Mouse (Mus musculus) forebrain, embryonic 11.5 days (tissue): Measurements from ENCODE around the gene Msrb1. TPM values are rescaled to one million over a fixed set of nuclear protein-coding genes. Genes with fewer than 3 reads are reported as not detected.
A peak's percentile ranks its signal among the peaks of the same experiment; 100 is the strongest.

Source experiments
- ATAC-seq: fragments of 200-750 bp; cut with Nextera tagmentation; replicated peaks from 2 replicates; pipeline ENCODE4 v1.8.0; 2017; ENCODE audit warnings: moderate TSS enrichment; ENCODE audit not compliant: low FRiP score
- DNase-seq: peaks from one replicate; pipeline ENCODE4 v3.0.0-alpha.2; 2017; ENCODE audit warnings: low spot score
- H3K27ac ChIP-seq: fragments of 300-500 bp; sonication (generic); 2 replicates; pipeline ENCODE4 v1.5.1; 2014; ENCODE audit warnings: low read depth, low read length
- H3K27me3 ChIP-seq: fragments of 300-500 bp; sonication (generic); 2 replicates; pipeline ENCODE4 v1.6.1; 2014; ENCODE audit warnings: mild to moderate bottlenecking, low read length, mixed read lengths; ENCODE audit not compliant: control insufficient read depth, insufficient read depth
- H3K36me3 ChIP-seq: fragments of 300-500 bp; sonication (generic); 2 replicates; pipeline ENCODE4 v1.6.1; 2014; ENCODE audit warnings: mild to moderate bottlenecking, low read length, moderate library complexity, mixed read lengths; ENCODE audit not compliant: control insufficient read depth, insufficient read depth
- H3K4me1 ChIP-seq: fragments of 300-500 bp; sonication (generic); replicated peaks from 2 replicates; pipeline ENCODE4 v1.6.1; 2014; ENCODE audit warnings: low read length, mixed read lengths; ENCODE audit not compliant: control insufficient read depth, insufficient read depth
- H3K4me2 ChIP-seq: fragments of 300-500 bp; sonication (generic); 2 replicates; pipeline ENCODE4 v1.6.1; 2014; ENCODE audit warnings: low read depth, mild to moderate bottlenecking, low read length, moderate library complexity, mixed read lengths; ENCODE audit not compliant: severe bottlenecking
- H3K4me3 ChIP-seq: fragments of 300-500 bp; sonication (generic); 2 replicates; pipeline ENCODE4 v1.5.1; 2014; ENCODE audit warnings: low read depth, low read length
- H3K9ac ChIP-seq: fragments of 300-500 bp; sonication (generic); 2 replicates; pipeline ENCODE4 v1.6.1; 2014; ENCODE audit warnings: low read length
- H3K9me3 ChIP-seq: fragments of 300-500 bp; sonication (generic); 2 replicates; pipeline ENCODE4 v1.6.1; 2016; ENCODE audit warnings: low read length, mixed read lengths; ENCODE audit not compliant: control insufficient read depth
- WGBS: fragments of 180-500 bp; shearing (Covaris S2); extraction: QIAGEN DNeasy Blood & Tissue Kit; methylation state at CpG from one replicate; pipeline ENCODE4 v1.1.7; 2014; 5-methylcytosine and 5-hydroxymethylcytosine counted together
- polyA plus RNA-seq: library from polyadenylated mRNA; unstranded; fragments of >200 nt; fragmentation: Nextera tagmentation; extraction: Ambion mirVana; gene quantifications from 2 replicates; pipeline ENCODE4 v1.2.1, GENCODE M21; 2014

Msrb1 gene
- polyA plus RNA-seq, 1 experiment from 2014 or later: 21.3 TPM

- Histone ChIP-seq H3K9me3 (no peaks in the 10 kb centered on the region), H3K4me3 (no peak overlapping the region), H3K36me3 (no peaks in the 10 kb centered on the region), H3K4me2 (no peak overlapping the region), H3K9ac (no peak overlapping the region), H3K27ac (no peak overlapping the region), H3K4me1 (no peaks in the 10 kb centered on the region), H3K27me3 (no peaks in the 10 kb centered on the region)
- ATAC-seq: no peak
- 77% methylated on average over 5 of the region's 5 CpGs for whole genome bisulfite sequencing
- DNase-seq: no peak
Measured at GRCm38 (mm10) chr17:24743896-24744295, 7.5 kb downstream of the Msrb1 start.

DNA sequence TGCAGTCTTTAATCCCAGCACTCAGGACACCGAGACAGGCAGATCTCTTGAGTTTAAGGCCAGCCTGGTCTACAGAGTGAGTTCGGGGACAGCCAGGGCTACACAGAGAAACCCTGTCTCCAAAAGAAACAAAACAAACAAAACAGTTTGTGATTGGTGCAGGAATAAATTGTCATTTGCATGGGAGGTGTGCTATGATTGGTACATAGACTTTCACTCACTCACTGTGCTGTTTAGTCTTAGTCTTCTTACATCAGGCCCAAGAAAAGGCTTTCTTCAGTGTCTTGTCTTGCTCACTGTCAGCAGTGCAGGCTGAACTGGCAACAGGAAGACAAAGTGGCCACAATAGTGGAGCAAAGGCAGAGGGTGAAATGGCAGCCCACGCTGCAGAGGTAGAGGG, 7.9 kb downstream of the Msrb1 start:
- 78% methylated on average over 3 of the region's 3 CpGs for WGBS
- Histone ChIP-seq H3K4me3 (no peak overlapping the region), H3K9ac (no peak overlapping the region), H3K9me3 (no peaks in the 10 kb centered on the region), H3K4me1 (no peaks in the 10 kb centered on the region), H3K27me3 (no peaks in the 10 kb centered on the region), H3K27ac (no peak overlapping the region), H3K36me3 (no peaks in the 10 kb centered on the region), H3K4me2 (no peak overlapping the region)
- ATAC-seq (no peak), DNase-seq (no peak)

DNA sequence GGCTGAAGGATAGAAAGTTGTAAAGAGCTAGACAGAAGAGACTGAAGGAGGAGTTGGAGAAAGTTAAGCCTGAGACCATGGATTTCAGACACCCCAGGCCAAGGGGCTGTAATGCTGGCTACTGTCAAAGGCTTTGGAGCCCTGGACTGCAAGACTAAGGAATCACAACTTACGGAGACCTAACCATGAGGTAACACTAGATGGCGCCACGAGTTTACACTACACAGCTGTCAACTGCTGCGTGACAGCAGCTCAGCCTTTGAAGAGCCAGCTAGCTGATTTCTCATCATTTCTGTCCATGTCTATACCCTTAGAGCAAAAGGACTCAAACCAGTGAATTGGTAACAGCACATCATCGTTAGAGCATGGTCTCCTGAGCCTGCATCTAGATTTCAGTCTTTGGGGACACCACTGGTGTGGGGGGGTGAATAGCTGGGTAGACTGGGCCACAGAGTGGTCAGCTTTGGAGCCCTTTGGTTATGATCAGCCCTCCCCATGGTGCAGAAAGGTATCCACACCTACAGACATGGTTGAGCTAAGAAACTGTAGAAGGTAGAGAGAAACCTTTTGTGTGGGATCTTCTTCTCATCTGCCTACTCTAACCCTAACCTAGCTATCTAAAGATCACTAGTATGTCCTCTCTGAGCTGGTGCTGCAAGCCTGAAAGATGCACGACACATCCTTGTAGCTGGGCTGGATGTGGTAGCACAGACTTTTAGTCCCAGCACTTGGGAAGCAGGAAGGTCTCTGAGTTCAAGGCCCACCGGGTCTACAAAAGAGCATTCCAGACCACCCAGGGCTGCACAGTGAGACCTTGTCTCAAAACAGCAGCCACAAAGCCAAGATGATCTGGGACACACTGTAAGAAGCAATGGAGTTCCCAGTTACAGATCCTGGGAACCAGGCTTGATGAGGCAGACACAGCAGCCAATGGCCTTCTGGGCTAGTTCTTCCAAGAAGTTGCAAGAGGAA, 9.4 kb downstream of the Msrb1 start:
- no peak overlapping the region for H3K27ac ChIP-seq
- DNase-seq (peak; percentile 88), ATAC-seq (peak; percentile 77)
- H3K4me2 ChIP-seq: no peak overlapping the region
- no peak overlapping the region for H3K4me3 ChIP-seq
- H3K4me1 ChIP-seq: no peaks in the 10 kb centered on the region
- H3K9ac ChIP-seq: no peak overlapping the region
- H3K27me3 ChIP-seq: peaks cover 3% of the 10 kb centered on the region
- no peaks in the 10 kb centered on the region for H3K9me3 ChIP-seq
- 18% methylated on average over 7 of the region's 7 CpGs for WGBS
- no peaks in the 10 kb centered on the region for H3K36me3 ChIP-seq

DNA sequence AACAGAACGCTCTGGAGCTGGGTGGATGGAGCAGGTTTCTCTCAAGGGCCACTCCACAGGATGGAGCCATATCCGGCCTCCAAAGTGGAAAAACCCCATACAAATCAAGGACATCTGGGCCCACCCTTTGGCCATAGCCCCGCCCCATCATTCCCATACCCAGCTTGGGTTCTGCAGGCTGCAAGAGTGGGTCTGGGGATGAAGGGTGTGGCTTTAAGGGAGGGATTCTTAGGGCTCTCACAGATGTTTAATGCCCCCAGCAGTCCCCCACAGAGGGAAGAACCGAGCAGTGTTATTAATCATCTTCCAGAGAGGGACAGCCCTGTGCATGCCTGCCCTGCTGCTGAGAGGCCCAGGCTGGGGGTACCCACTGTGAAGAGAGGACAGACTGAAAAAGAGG, 10.5 kb downstream of the Msrb1 start:
- Histone ChIP-seq H3K27ac (no peak overlapping the region), H3K4me2 (no peak overlapping the region), H3K9me3 (no peaks in the 10 kb centered on the region), H3K4me1 (no peaks in the 10 kb centered on the region), H3K9ac (no peak overlapping the region), H3K4me3 (no peak overlapping the region), H3K36me3 (no peaks in the 10 kb centered on the region), H3K27me3 (peaks cover 13% of the 10 kb centered on the region)
- WGBS: 48% methylated on average over 4 of the region's 4 CpGs
- DNase-seq (no peak), ATAC-seq (no peak)

DNA sequence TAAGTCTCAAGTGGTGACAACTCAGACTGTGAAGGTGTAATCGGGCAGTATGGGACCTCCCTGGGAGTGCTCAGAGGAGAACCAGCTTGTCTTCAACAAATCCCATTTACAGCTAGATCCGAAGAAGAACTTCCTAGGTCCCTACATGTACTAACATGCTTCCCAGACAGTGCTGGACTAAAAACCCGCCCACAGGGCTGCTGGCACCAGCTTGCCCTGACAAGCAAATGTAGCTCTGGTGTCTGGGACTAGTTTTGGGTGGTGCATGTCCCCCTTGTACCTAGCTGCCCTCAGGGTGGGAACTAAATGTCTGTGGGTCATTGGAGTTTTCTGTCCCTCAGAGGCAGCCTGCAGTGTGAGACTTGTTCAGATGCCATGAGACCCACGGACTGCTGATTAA, 15.1 kb downstream of the Msrb1 start:
- DNase-seq (no peak), ATAC-seq (no peak)
- Histone ChIP-seq H3K27me3 (peaks cover 51% of the 10 kb centered on the region), H3K9ac (no peak overlapping the region), H3K36me3 (no peaks in the 10 kb centered on the region), H3K4me2 (no peak overlapping the region), H3K4me3 (no peak overlapping the region), H3K4me1 (peaks cover 12% of the 10 kb centered on the region), H3K9me3 (no peaks in the 10 kb centered on the region), H3K27ac (no peak overlapping the region)
- WGBS: 22% methylated on average over 4 of the region's 4 CpGs

DNA sequence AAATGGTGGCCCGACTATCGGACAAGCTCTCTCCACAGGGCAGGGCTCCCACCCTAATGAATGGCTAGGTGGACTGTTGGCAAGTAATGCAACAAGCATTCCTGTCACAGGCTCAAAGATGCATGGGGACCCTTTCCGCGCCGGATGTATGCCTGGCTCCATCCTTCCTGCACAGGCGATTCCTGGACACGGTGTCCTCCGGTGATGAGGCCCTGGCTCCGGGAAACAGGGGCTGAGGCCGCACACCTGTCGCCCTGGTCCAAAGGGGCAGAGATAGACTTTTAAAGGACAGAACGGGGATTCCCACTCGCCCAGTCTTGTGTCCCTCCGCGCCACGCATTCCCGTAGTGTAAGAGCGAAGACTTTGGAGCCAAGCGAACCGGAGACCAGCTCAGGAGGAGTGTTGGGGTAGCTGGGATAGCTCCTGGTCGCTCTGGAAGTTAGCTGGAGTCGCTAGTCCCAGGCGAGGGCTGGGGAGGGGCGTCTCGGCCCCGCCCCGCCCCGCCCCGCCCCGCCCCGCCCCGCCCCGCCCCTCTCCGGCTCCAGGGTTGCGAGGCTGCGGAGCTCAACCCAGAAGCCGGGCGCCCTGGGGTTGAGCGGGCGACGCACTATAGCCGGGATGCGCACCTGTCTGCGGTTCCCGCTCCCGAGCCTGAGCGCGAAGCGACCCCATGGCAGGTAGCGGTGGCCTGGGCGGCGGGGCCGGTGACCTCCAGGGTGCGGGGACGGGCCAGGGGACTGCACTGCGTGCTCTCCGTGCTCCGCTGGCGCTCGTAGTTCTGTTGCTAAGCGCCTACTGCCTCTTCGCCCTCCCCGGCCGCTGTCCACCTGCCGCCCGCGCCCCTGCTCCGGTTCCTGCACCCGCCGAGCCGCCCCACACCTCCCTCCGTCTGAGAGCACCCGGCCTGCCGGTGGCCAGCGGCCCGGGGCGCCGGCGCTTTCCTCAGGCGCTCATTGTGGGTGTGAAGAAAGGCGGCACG, 16.3 kb downstream of the Msrb1 start, which contains the start of gene Hs3st6:
TSS of gene Hs3st6 (plus strand) at position 574 of the 980 bp plus-strand sequence.
- H3K27me3 ChIP-seq: peaks cover 51% of the 10 kb centered on the region
- peak within 1 kb of the TSS; percentile 96 for H3K4me2 ChIP-seq
- H3K4me1 ChIP-seq: peaks cover 12% of the 10 kb centered on the region
- H3K27ac ChIP-seq: no peak within 1 kb of the TSS
- peak within 1 kb of the TSS; percentile 47 for H3K9ac ChIP-seq
- H3K36me3 ChIP-seq: no peaks in the 10 kb centered on the region
- no peaks in the 10 kb centered on the region for H3K9me3 ChIP-seq
- DNase-seq (peak; percentile 81), ATAC-seq (peak; percentile 83)
- WGBS: under 1% methylated on average over 62 of the region's 82 CpGs
- H3K4me3 ChIP-seq: peak within 1 kb of the TSS; percentile 46

GRCm38 (mm10) chr17:24757394-24757793, 21.0 kb downstream of the Msrb1 start:
- no peak for ATAC-seq
- Histone ChIP-seq H3K4me3 (no peak overlapping the region), H3K9me3 (no peaks in the 10 kb centered on the region), H3K36me3 (no peaks in the 10 kb centered on the region), H3K27me3 (peaks cover 34% of the 10 kb centered on the region), H3K4me1 (peaks cover 10% of the 10 kb centered on the region), H3K27ac (no peak overlapping the region), H3K9ac (no peak overlapping the region), H3K4me2 (no peak overlapping the region)
- DNase-seq: no peak
- 88% methylated on average over 1 of the region's 1 CpGs for WGBS

- no peak overlapping the region for H3K4me3 ChIP-seq
- 64% methylated on average over 5 of the region's 5 CpGs for WGBS
- H3K9me3 ChIP-seq: no peaks in the 10 kb centered on the region
- H3K9ac ChIP-seq: no peak overlapping the region
- no peak for ATAC-seq
- H3K27me3 ChIP-seq: no peaks in the 10 kb centered on the region; the same call in 1 of the 2 replicates
- no peaks in the 10 kb centered on the region; the same call in 1 of the 2 replicates for H3K4me1 ChIP-seq
- no peaks in the 10 kb centered on the region for H3K36me3 ChIP-seq
- DNase-seq: no peak
- H3K4me2 ChIP-seq: no peak overlapping the region
- H3K27ac ChIP-seq: no peak overlapping the region
Measured at GRCm38 (mm10) chr17:24761121-24761520, 24.7 kb downstream of the Msrb1 start.
